Mouse (Mus musculus): ENCODE measurements at regions not wholly inside any gene's neighbourhood (a gene's known extent, or its start where the extent isn't known, plus 50 kb on each side); places are given as distances from the start of the nearest gene placed in this dataset.

DNA sequence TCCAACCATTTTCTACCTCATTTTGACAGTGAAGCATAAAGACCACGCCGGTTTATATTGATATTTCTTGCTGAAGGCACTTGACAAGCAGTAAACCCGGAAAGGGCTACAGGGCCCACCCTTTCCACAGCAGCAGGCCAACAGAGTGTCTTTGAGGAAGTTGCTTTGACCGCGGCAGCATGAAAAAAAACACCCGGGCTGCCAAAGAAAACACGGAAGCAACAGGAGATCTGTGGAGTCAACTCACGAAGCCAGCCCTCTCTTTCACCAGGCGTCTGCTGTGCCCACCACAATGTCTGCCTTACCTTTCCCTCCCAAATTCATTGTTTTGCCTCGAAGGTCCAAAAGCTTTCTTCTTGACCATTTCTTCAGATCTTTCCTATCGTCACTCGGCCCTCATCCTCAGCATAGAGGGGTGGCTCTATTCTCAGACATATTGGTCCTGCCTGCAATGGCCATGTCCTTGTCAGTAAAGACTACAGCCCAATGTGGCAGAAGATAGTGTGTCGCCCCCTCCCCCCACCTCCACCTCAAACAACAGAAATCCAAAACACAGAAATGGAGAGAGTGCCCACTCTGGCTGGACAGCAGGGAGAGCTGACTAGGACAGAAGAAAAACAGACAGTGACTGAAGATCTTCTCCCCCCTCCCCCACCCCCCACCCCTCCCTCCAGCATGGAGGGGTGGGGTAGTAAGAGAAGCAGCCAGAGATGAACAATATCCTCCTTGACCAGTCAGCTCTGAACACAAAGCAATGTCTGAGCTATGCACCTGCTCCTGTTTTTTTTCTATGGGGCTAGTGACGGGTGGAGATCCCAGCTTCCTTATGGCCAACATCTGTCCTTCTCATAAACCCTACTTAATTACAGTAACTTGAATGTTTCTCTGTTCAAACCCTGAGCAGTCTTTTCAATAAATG, 82.8 kb upstream of the Tmc1 start:
- TF ChIP-seq CTCF (IDR thresholded peaks at IDR 0.05; ENCODE audit: extremely low read depth, insufficient read depth, low read length) (no peak), POLR2A (IDR thresholded peaks at IDR 0.05; ENCODE audit: extremely low read depth, insufficient read depth, low read length) (no peak)

Measured in cortical plate, adult 2 months (tissue).